Mouse (Mus musculus): ENCODE measurements at regions not wholly inside any gene's neighbourhood (a gene's known extent, or its start where the extent isn't known, plus 50 kb on each side); places are given as distances from the start of the nearest gene placed in this dataset.

GRCm38 (mm10) chr12:65712304-65712703 is 487.0 kb downstream of the Wdr20rt start:
- TF ChIP-seq CTCF (IDR thresholded peaks at IDR 0.05; ENCODE audit: insufficient read depth, low read depth, low read length) (no peak), POLR2A (IDR thresholded peaks at IDR 0.05; ENCODE audit: insufficient read depth, low read depth, low read length) (no peak)

All from olfactory bulb, adult 2 months (tissue).